Mouse (Mus musculus) myocyte (in vitro differentiated cells): Measurements from ENCODE around the gene Tbrg4. TPM values are rescaled to one million over a fixed set of nuclear protein-coding genes. Genes with fewer than 3 reads are reported as not detected.

Experiments used
- H3K27me3 ChIP-seq: one replicate; pipeline ENCODE4 v1.6.1; 2011; ENCODE audit not compliant: control insufficient read depth, insufficient read depth, insufficient read length
- H3K36me3 ChIP-seq: one replicate; pipeline ENCODE4 v1.6.1; 2011; ENCODE audit not compliant: control insufficient read depth, insufficient read depth
- H3K4me2 ChIP-seq: one replicate; pipeline ENCODE4 v1.6.1; 2011; ENCODE audit warnings: low read depth, control low read depth
- H3K4me3 ChIP-seq: one replicate; pipeline ENCODE4 v1.5.1; 2011; ENCODE audit warnings: mild to moderate bottlenecking, control low read depth, moderate library complexity
- H3K79me2 ChIP-seq: one replicate; pipeline ENCODE4 v1.6.1; 2011; ENCODE audit not compliant: control insufficient read depth, insufficient read depth
- H3ac ChIP-seq: one replicate; pipeline ENCODE4 v1.6.1; 2011; ENCODE audit not compliant: control insufficient read depth, insufficient read length
- CEBPB ChIP-seq: IDR thresholded peaks from 2 replicates; pipeline ENCODE4 v1.6.1; 2011; ENCODE audit warnings: mild to moderate bottlenecking, moderate library complexity; ENCODE audit not compliant: poor library complexity, insufficient read depth, severe bottlenecking
- E2F4 ChIP-seq: IDR thresholded peaks from one replicate; pipeline ENCODE4 v1.6.1; 2011; ENCODE audit warnings: mild to moderate bottlenecking, control low read depth, moderate library complexity; ENCODE audit not compliant: insufficient read depth
- MAX ChIP-seq: IDR thresholded peaks from one replicate; pipeline ENCODE4 v1.6.1; 2011; ENCODE audit warnings: low read depth, mild to moderate bottlenecking, control low read depth
- MYOD1 ChIP-seq, 3 experiments: IDR thresholded peaks; one replicate each; pipeline ENCODE4 v1.6.1; 2011; ENCODE audit warnings: control low read depth in 2 of 3, low read depth in 2 of 3, mild to moderate bottlenecking in 2 of 3, moderate library complexity in 1 of 3; ENCODE audit not compliant: insufficient read length in 2 of 3, control insufficient read depth in 1 of 3
- MYOG ChIP-seq, 3 experiments: IDR thresholded peaks; one replicate each; pipeline ENCODE4 v1.6.1; 2011; ENCODE audit warnings: control low read depth in 2 of 3, low read depth in 2 of 3, mild to moderate bottlenecking in 2 of 3; ENCODE audit not compliant: insufficient read length in 2 of 3, control insufficient read depth in 1 of 3, insufficient read depth in 1 of 3
- POLR2A ChIP-seq: IDR thresholded peaks from one replicate; pipeline ENCODE4 v1.6.1; 2011; ENCODE audit warnings: low read depth, mild to moderate bottlenecking, control low read depth, moderate library complexity; ENCODE audit not compliant: insufficient read length
- POLR2AphosphoS2 ChIP-seq: IDR thresholded peaks from one replicate; pipeline ENCODE4 v1.6.1; 2011; ENCODE audit warnings: low read depth, control low read depth; ENCODE audit not compliant: insufficient read length
- REST ChIP-seq: IDR thresholded peaks from one replicate; pipeline ENCODE4 v1.6.1; 2011; ENCODE audit warnings: mild to moderate bottlenecking, control low read depth, moderate library complexity; ENCODE audit not compliant: insufficient read depth, insufficient read length
- SRF ChIP-seq: IDR thresholded peaks from one replicate; pipeline ENCODE4 v1.6.1; 2011; ENCODE audit warnings: low read depth; ENCODE audit not compliant: control insufficient read depth, insufficient read length
- TCF12 ChIP-seq: IDR thresholded peaks from one replicate; pipeline ENCODE4 v1.6.1; 2011; ENCODE audit warnings: mild to moderate bottlenecking, control low read depth; ENCODE audit not compliant: poor library complexity, insufficient read depth, severe bottlenecking
- TCF3 ChIP-seq: IDR thresholded peaks from one replicate; pipeline ENCODE4 v1.6.1; 2011; ENCODE audit warnings: low read depth, control low read depth; ENCODE audit not compliant: insufficient read length
- USF1 ChIP-seq: IDR thresholded peaks from one replicate; pipeline ENCODE4 v1.6.1; 2011; ENCODE audit warnings: low read depth, mild to moderate bottlenecking, control low read depth, moderate library complexity
- polyA plus RNA-seq: library from polyadenylated mRNA; unstranded; fragments of >200 nt; fragmentation: generic; extraction: Trizol; gene quantifications from one replicate; pipeline ENCODE4 v1.2.1, GENCODE M21; 2012; ENCODE audit warnings: missing spikeins

The Tbrg4 gene
- polyA plus RNA-seq, 1 experiment = 71.7 TPM

- Histone ChIP-seq H3K4me3 (no peak overlapping the region), H3K36me3 (peaks cover 35% of the 10 kb centered on the region), H3K27me3 (no peaks in the 10 kb centered on the region), H3K79me2 (no peaks in the 10 kb centered on the region), H3ac (no peak overlapping the region), H3K4me2 (no peak overlapping the region)
- no peak for TF ChIP-seq TCF12
- TF ChIP-seq POLR2AphosphoS2 = no peak
- TF ChIP-seq TCF3 = no peak
- no peak for TF ChIP-seq CEBPB
- no peak for TF ChIP-seq E2F4
- TF ChIP-seq USF1 = no peak
- TF ChIP-seq REST = no peak
- no peak for TF ChIP-seq POLR2A
- TF ChIP-seq SRF = no peak
- no peak for TF ChIP-seq MYOD1 (IDR thresholded peaks at IDR 0.05; ENCODE audit: control insufficient read depth in 1 of 3, insufficient read length in 2 of 3, low read depth in 2 of 3)
- TF ChIP-seq MYOG (IDR thresholded peaks at IDR 0.05; ENCODE audit: control insufficient read depth in 1 of 3, insufficient read depth in 1 of 3, insufficient read length in 2 of 3, low read depth in 2 of 3) = no peak
- TF ChIP-seq MAX = no peak
Observed at GRCm38 (mm10) chr11:6594845-6595244, 31.0 kb downstream of the Tbrg4 start.

- TF ChIP-seq TCF12 = no peak
- no peak for TF ChIP-seq CEBPB
- no peak for TF ChIP-seq USF1
- no peak for TF ChIP-seq POLR2A
- no peak for TF ChIP-seq TCF3
- no peak for TF ChIP-seq MYOD1 (IDR thresholded peaks at IDR 0.05; ENCODE audit: control insufficient read depth in 1 of 3, insufficient read length in 2 of 3, low read depth in 2 of 3)
- no peak for TF ChIP-seq MAX
- no peak for TF ChIP-seq E2F4
- no peak for TF ChIP-seq MYOG (IDR thresholded peaks at IDR 0.05; ENCODE audit: control insufficient read depth in 1 of 3, insufficient read depth in 1 of 3, insufficient read length in 2 of 3, low read depth in 2 of 3)
- TF ChIP-seq SRF = no peak
- TF ChIP-seq REST = no peak
- no peak for TF ChIP-seq POLR2AphosphoS2
- no peak overlapping the region for H3ac ChIP-seq
Observed at GRCm38 (mm10) chr11:6593406-6593805, 32.5 kb downstream of the Tbrg4 start.

GRCm38 (mm10) chr11:6590933-6591675 lies 34.8 kb downstream of the Tbrg4 start:
- H3K4me3 ChIP-seq = no peak overlapping the region
- no peaks in the 10 kb centered on the region for H3K27me3 ChIP-seq
- TF ChIP-seq USF1 (no peak), POLR2AphosphoS2 (no peak), REST (no peak), TCF12 (no peak), MYOG (IDR thresholded peaks at IDR 0.05; ENCODE audit: control insufficient read depth in 1 of 3, insufficient read depth in 1 of 3, insufficient read length in 2 of 3, low read depth in 2 of 3) (no peak), POLR2A (no peak), TCF3 (no peak), CEBPB (no peak), E2F4 (no peak), SRF (no peak), MYOD1 (IDR thresholded peaks at IDR 0.05; ENCODE audit: control insufficient read depth in 1 of 3, insufficient read length in 2 of 3, low read depth in 2 of 3) (no peak), MAX (no peak)
- H3ac ChIP-seq = no peak overlapping the region
- H3K79me2 ChIP-seq = no peaks in the 10 kb centered on the region
- H3K36me3 ChIP-seq = peaks cover 44% of the 10 kb centered on the region
- H3K4me2 ChIP-seq = no peak overlapping the region

More at GRCm38 (mm10) chr11:6593406-6593805, 32.5 kb downstream of the Tbrg4 start:
- H3K4me3 ChIP-seq = no peak overlapping the region
- peaks cover 35% of the 10 kb centered on the region for H3K36me3 ChIP-seq
- no peaks in the 10 kb centered on the region for H3K79me2 ChIP-seq
- no peaks in the 10 kb centered on the region for H3K27me3 ChIP-seq
- H3K4me2 ChIP-seq = no peak overlapping the region

- Histone ChIP-seq H3K27me3 (no peaks in the 10 kb centered on the region), H3K4me2 (no peak overlapping the region), H3ac (no peak overlapping the region), H3K4me3 (no peak overlapping the region), H3K36me3 (peaks cover 34% of the 10 kb centered on the region), H3K79me2 (no peaks in the 10 kb centered on the region)
- TF ChIP-seq TCF12 = no peak
- TF ChIP-seq MAX = no peak
- TF ChIP-seq POLR2A = no peak
- TF ChIP-seq USF1 = no peak
- TF ChIP-seq MYOG (IDR thresholded peaks at IDR 0.05; ENCODE audit: control insufficient read depth in 1 of 3, insufficient read depth in 1 of 3, insufficient read length in 2 of 3, low read depth in 2 of 3) = no peak
- no peak for TF ChIP-seq POLR2AphosphoS2
- TF ChIP-seq SRF = no peak
- no peak for TF ChIP-seq TCF3
- TF ChIP-seq E2F4 = no peak
- no peak for TF ChIP-seq CEBPB
- TF ChIP-seq MYOD1 (IDR thresholded peaks at IDR 0.05; ENCODE audit: control insufficient read depth in 1 of 3, insufficient read length in 2 of 3, low read depth in 2 of 3) = no peak
- no peak for TF ChIP-seq REST
Observed at GRCm38 (mm10) chr11:6589838-6590237, 36.0 kb downstream of the Tbrg4 start.
